ENCODE assay signal across 16 mouse cellular contexts in the genomic region with DNA sequence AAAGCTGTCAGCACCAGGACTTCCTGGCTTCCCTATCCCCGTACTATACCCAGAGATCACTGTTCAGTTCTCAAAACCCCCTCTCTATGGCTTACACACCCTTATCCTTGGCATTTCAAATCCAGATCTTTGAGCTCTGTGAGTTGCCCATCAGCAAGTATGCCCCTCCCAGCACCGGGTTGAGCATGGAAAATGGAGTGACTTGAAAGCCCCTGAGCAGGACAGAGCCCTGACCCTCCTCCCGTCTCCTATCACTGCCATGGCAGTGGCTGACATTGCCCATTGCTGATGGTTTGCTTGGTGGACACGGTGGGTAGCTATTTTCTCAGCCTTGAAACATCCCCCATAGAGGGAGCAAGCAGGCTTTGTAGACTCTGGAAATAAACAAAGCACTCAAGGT.
"Had no signal": no experiment of that assay in that cellular context is flagged by ENCODE, and none has a peak within 500 bp of the region (broad histone marks: within the 10 kb centered on the region; RNA-seq: fewer than 3 reads in every experiment).

No protein-coding gene starts in this region.

- H3K27ac ChIP-seq: lung, embryonic 15.5 days; macrophage; midbrain, embryonic 13.5 days; midbrain, embryonic 15.5 days; neural tube, embryonic 12.5 days; stomach, embryonic 15.5 days; stomach, postnatal 0 days had no signal

- H3K27me3 ChIP-seq: lung, embryonic 15.5 days; midbrain, embryonic 13.5 days; midbrain, embryonic 15.5 days; neural tube, embryonic 12.5 days; stomach, embryonic 15.5 days had no signal

- DNase-seq: liver, postnatal 0 days; lung, adult 2 months; lung, postnatal 14 days; lung, postnatal 36 days; right cerebral cortex, postnatal 14 days; thymus, adult 2 months; thymus, postnatal 25 days; thymus, postnatal 4 days had no signal

- H3K4me1 ChIP-seq: lung, embryonic 15.5 days; megakaryocyte, embryonic 14.5 days; midbrain, embryonic 13.5 days; midbrain, embryonic 15.5 days; neural tube, embryonic 12.5 days; stomach, embryonic 15.5 days had no signal

- H3K9me3 ChIP-seq: lung, embryonic 15.5 days; megakaryocyte, embryonic 14.5 days; midbrain, embryonic 13.5 days; midbrain, embryonic 15.5 days; neural tube, embryonic 12.5 days; stomach, embryonic 15.5 days had no signal

- H3K36me3 ChIP-seq: lung, embryonic 15.5 days; midbrain, embryonic 13.5 days; midbrain, embryonic 15.5 days; neural tube, embryonic 12.5 days; stomach, embryonic 15.5 days had no signal

- H3K4me3 ChIP-seq: lung, embryonic 15.5 days; megakaryocyte, embryonic 14.5 days; midbrain, embryonic 13.5 days; midbrain, embryonic 15.5 days; neural tube, embryonic 12.5 days; stomach, embryonic 15.5 days had no signal
